8 mouse cellular contexts compared by ENCODE assay signal in the genomic region with DNA sequence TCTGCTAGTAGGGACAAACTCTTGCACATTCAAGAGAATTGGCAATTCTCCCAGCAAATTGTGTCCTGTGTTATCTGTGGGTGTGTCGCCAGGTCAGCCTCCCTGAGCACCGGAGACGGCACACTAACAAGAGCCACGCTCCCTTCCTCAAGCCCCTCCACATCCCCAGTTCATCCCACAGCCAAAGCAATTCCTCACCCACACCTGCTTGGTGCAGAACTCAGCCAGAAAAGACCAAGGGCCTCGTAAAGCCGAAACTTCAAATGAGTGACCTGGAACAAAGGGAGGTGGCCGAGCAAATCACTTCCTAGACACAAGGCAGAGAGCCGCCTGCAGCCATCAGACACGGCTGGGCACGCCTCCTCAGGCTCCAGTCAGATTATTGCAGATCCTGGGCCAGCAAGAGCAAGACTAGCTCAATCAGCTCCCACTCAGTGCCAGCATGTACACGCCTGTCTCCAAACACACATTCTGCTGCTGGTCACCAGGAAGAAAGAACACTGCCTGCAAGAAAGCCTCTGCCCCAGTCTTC. TPM values are rescaled to one million over a fixed set of nuclear protein-coding genes. Genes with fewer than 3 reads are reported as not detected.
A peak's percentile ranks its signal among the peaks of the same experiment; 100 is the strongest.
DNase-seq lines count a peak whose midpoint lies in the region; ATAC-seq and TF ChIP-seq lines count a peak whose summit lies in the region.

No protein-coding gene starts in this region.

- no peaks in the 10 kb centered on the region for H3K27me3 ChIP-seq in forebrain, embryonic 13.5 days
- no peaks in the 10 kb centered on the region for H3K27me3 ChIP-seq in hindbrain, embryonic 10.5 days (ENCODE audit: insufficient read depth, poor library complexity, severe bottlenecking)
- no peaks in the 10 kb centered on the region for H3K27me3 ChIP-seq in testis, adult 2 months (ENCODE audit: control insufficient read depth, insufficient read depth, low read length)

- H3K36me3 ChIP-seq in forebrain, embryonic 13.5 days (ENCODE audit: poor library complexity, severe bottlenecking) = peaks cover 8% of the 10 kb centered on the region
- H3K36me3 ChIP-seq in hindbrain, embryonic 10.5 days = peaks cover 13% of the 10 kb centered on the region
- no peaks in the 10 kb centered on the region for H3K36me3 ChIP-seq in testis, adult 2 months (ENCODE audit: control insufficient read depth, insufficient read depth, low read length)

- peak overlapping the region; percentile 43 for H3K4me2 ChIP-seq in forebrain, embryonic 13.5 days

- DNase-seq in right cerebral cortex, postnatal 25 days = peak; percentile 8
- DNase-seq in right cerebral cortex, postnatal 36 days (ENCODE audit: low spot score in 2 of 2) = no peak
- peak; percentile 29 for DNase-seq in hindbrain, embryonic 10.5 days (ENCODE audit: low spot score)
- DNase-seq in layer of hippocampus, postnatal 10 days (ENCODE audit: low spot score in 2 of 2) = peak; percentile 19 to 25
- DNase-seq in mesoderm, embryonic 11.5 days (ENCODE audit: low read depth, low spot score) = peak; percentile 44
- no peak for DNase-seq in T-cell, adult 2 months (ENCODE audit: low spot score)

- peak overlapping the region; percentile 2; the same call in 1 of the 2 replicates for H3K4me3 ChIP-seq in forebrain, embryonic 13.5 days
- peak overlapping the region; percentile 26 for H3K4me3 ChIP-seq in hindbrain, embryonic 10.5 days
- H3K4me3 ChIP-seq in testis, adult 2 months (ENCODE audit: control insufficient read depth, low read depth, low read length) = no peak overlapping the region

- TF ChIP-seq POLR2A in testis, adult 2 months (IDR thresholded peaks at IDR 0.05; ENCODE audit: control insufficient read depth, low read depth, low read length) = no peak

- H3K9me3 ChIP-seq in forebrain, embryonic 13.5 days (replicated peaks) = no peaks in the 10 kb centered on the region; the same call in 1 of the 2 replicates
- H3K9me3 ChIP-seq in hindbrain, embryonic 10.5 days = no peaks in the 10 kb centered on the region

- H3K27ac ChIP-seq in forebrain, embryonic 13.5 days = peak overlapping the region; percentile 95
- H3K27ac ChIP-seq in hindbrain, embryonic 10.5 days = peak overlapping the region; percentile 88
- peak overlapping the region; percentile 52 for H3K27ac ChIP-seq in testis, adult 2 months (ENCODE audit: control insufficient read depth, insufficient read depth, low read depth, low read length)

- 20% methylated on average over 11 of the region's 11 CpGs for WGBS in forebrain, embryonic 13.5 days
- 51% methylated on average over 11 of the region's 11 CpGs for WGBS in hindbrain, embryonic 10.5 days

- TF ChIP-seq CTCF in testis, adult 2 months (IDR thresholded peaks at IDR 0.05; ENCODE audit: control insufficient read depth, insufficient read depth, insufficient replicate concordance, low read depth, low read length) = no peak

- peak overlapping the region; percentile 53 for H3K9ac ChIP-seq in forebrain, embryonic 13.5 days

- peak; percentile 67 for ATAC-seq in forebrain, embryonic 13.5 days

- peaks cover 41% of the 10 kb centered on the region for H3K4me1 ChIP-seq in forebrain, embryonic 13.5 days
- peaks cover 42% of the 10 kb centered on the region for H3K4me1 ChIP-seq in hindbrain, embryonic 10.5 days (replicated peaks)
- peaks cover 3% of the 10 kb centered on the region; the same call in 1 of the 2 replicates for H3K4me1 ChIP-seq in testis, adult 2 months (ENCODE audit: control insufficient read depth, insufficient read depth, low read length)

RNA-seq across cellular contexts. Expression of gene D17Wsu92e, which starts 23.0 kb away (rescaled TPM):
- polyA plus RNA-seq in forebrain, embryonic 13.5 days (2015; fragmentation: Nextera tagmentation; extraction: Ambion mirVana) = 9.1 and 11.3 TPM in 2 replicates
- 10.7 and 13.0 TPM in 2 replicates for polyA plus RNA-seq in hindbrain, embryonic 10.5 days (2016; fragmentation: Nextera tagmentation; extraction: Ambion mirVana)
- 100 to 1,000 TPM in 1 of 2 experiments, 10 to 100 TPM in 1; 99.8 to 105 TPM for total RNA-seq in layer of hippocampus, postnatal 10 days (2021)
- polyA plus RNA-seq in testis, adult 2 months (2012; rRNA removed) = 109 and 111 TPM in 2 replicates

RNA-seq across cellular contexts. Expression of gene Snrpc, which starts 40.5 kb away (rescaled TPM):
- polyA plus RNA-seq in forebrain, embryonic 13.5 days (2015; fragmentation: Nextera tagmentation; extraction: Ambion mirVana) = 381 and 396 TPM in 2 replicates
- polyA plus RNA-seq in hindbrain, embryonic 10.5 days (2016; fragmentation: Nextera tagmentation; extraction: Ambion mirVana) = 419 and 433 TPM in 2 replicates
- 10 to 100 TPM; 77.2 to 83.4 TPM for total RNA-seq in layer of hippocampus, postnatal 10 days (2021)
- polyA plus RNA-seq in testis, adult 2 months (2012; rRNA removed) = 173 and 198 TPM in 2 replicates

RNA-seq across cellular contexts. Expression of gene Uhrf1bp1, which starts 58.8 kb away (rescaled TPM):
- polyA plus RNA-seq in forebrain, embryonic 13.5 days (2015; fragmentation: Nextera tagmentation; extraction: Ambion mirVana) = 4.7 and 5.5 TPM in 2 replicates
- 6.9 and 7.7 TPM in 2 replicates for polyA plus RNA-seq in hindbrain, embryonic 10.5 days (2016; fragmentation: Nextera tagmentation; extraction: Ambion mirVana)
- 10 to 100 TPM; 19.5 to 22.7 TPM for total RNA-seq in layer of hippocampus, postnatal 10 days (2021)
- polyA plus RNA-seq in testis, adult 2 months (2012; rRNA removed) = 16.7 and 17.0 TPM in 2 replicates

Comparison
In these comparisons a context has a peak if more than half of its experiments do, and no peak if none do; other contexts are left out.
1. DNase-seq: peak in right cerebral cortex, postnatal 25 days (single experiment), hindbrain, embryonic 10.5 days (single experiment), layer of hippocampus, postnatal 10 days (2 of 2) and mesoderm, embryonic 11.5 days (single experiment); none in right cerebral cortex, postnatal 36 days (0 of 2) and T-cell, adult 2 months (single experiment).
2. Peak in every context shown above with its lines, with median percentiles within 50 percentile points of each other: H3K27ac ChIP-seq.